Mouse (Mus musculus): ENCODE measurements around the gene Vipas39.
A peak's percentile ranks its signal among the peaks of the same experiment; 100 is the strongest.
"Not testable (repeated sequence)": the region's sequence is repeated elsewhere in the genome, so short reads cannot be mapped to it uniquely, and the experiment has no call there.

The Vipas39 gene

GRCm38 (mm10) chr12:87266827-87267603, 959 bp upstream of the Vipas39 start:
- peak; percentile 24 to 43 for DNase-seq (ENCODE audit: low spot score in 2 of 2)

DNA sequence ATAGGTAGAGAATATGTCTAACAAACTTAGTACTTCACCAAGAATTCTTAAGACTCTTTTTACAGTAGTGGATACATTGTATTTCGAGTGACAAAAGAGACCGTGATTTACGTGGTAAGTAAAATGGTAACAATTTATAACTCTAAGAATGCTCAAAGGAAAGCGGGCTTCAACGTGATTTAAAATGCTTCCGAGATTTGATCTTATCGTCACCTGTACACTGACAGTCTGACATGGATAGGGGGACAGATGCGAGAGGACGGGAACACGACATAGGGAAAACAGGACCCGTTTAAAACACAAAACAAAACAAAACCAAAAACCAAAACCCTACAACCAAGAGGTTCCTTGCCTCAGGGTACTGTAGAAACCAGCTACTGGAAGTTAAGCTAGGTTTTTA, 612 bp downstream of the Vipas39 start:
- DNase-seq (ENCODE audit: low spot score in 2 of 2), result no peak

DNA sequence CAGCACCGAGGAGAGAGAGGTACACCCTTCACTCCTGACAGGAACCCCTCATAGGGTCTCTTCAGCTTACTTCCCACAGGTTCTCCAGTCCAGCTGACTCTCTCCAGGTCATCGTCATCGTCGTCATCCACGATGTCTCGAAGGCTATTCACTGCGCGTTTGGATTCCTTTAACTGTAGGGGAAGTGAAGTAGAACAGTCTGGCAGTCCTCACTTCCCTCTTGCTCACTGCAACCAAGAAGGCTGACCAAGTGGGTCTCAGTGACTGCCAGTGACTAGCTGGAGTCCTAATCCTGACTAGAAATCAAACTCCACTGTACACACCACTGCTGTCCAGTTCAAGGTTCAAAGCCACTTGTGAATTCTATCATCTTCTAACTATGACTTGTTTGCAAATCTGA, 5.5 kb downstream of the Vipas39 start:
- no peak for DNase-seq (ENCODE audit: low spot score in 2 of 2)

GRCm38 (mm10) chr12:87256629-87257028, 9.4 kb downstream of the Vipas39 start:
- DNase-seq (ENCODE audit: low spot score in 2 of 2), result no peak

DNA sequence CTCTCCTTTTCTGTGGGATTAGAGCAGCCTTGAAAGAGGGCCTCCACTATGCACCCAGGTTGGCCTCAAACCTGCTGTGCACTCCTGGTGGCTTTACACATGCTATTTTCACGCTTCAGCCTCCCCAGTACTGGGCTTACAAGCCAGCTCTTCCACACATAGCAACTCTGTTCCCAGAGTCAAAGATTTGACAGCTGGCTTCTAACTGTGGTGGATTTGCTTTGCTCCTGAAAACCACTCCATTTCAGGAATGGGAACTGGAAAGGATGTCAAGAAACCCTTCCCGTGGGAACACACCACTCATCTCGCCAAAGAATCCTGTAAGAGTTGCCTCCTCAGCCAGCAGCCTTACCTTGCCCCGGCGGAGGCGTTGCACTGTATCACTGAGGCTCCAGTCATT, 12.2 kb downstream of the Vipas39 start:
- no peak for DNase-seq (ENCODE audit: low spot score in 2 of 2)

DNA sequence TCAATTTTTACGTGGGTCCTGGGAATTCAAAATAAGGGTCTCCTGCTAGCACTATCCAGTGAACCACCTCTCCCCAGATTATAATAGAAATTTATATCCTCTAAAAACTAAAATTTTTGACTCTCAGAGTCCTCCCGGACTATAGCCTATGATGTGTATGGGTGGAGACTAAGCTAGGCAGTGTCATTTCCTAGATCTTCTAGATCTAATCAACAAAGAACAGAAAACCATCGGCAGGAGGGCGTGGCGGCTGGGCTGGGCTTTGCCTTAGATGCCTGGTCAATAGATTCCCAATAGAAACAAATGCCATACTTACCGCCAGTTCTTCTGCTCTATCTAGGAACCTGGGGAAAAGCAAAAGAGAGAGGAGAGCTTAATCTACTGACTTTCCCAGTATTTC, 15.9 kb downstream of the Vipas39 start:
- no peak for DNase-seq (ENCODE audit: low spot score in 2 of 2)

- DNase-seq (ENCODE audit: low spot score in 2 of 2), result no peak
These were observed 27.4 kb downstream of the Vipas39 start, which contains the start of gene Noxred1 for GRCm38 (mm10) chr12:87238632-87239031. TSS of gene Noxred1 (minus strand) at chr12:87238732.

DNA sequence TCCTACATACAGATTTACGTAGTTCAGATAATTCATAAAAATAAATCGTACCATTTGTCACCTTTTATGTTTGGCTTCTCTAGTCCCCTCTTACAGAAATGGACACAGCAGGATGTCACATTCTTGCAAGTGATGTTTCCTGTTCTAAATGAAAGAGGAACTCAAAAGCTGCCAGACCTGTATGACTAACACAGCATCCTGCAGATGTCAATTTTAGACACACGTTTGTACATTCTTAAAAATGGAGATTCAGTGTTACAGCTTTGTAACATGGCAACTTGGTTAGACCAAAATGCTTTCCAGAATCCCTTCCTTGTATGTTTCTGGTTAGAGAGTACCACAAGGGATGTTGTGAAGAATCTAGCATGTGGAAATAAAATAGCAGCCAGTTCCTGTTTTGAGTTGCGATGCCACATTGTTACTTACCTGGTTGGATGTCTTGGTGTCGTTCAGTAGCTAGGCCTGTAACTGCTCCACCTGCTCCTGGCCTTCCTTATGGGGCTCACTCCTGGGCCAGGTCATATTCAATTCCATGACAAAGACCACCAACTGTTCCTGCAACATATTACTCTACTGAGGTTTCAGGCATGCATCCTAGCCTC, 29.1 kb downstream of the Vipas39 start:
- no peak for DNase-seq (ENCODE audit: low spot score in 2 of 2)

GRCm38 (mm10) chr12:87230379-87230895, 35.6 kb downstream of the Vipas39 start:
- no peak for DNase-seq (ENCODE audit: low spot score in 2 of 2)

DNA sequence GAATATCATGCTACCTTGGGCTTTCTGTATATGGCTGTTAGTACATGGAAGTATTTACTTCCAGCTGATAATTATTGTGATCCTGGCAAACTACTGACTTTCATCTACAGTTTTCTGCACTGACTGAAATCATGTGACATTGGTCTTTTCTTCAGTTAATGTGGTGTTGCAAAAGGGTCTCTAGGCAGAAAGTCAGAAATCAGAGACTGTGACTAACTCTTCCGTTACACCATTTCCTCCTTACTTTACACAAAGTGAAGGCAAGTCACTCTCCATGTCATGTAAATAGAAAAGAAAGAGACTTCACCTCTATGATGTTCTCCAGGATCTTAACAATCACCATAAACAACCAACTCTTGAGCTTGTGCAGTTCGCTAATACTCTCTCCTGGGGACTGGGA, 36.4 kb downstream of the Vipas39 start:
- DNase-seq (ENCODE audit: low spot score in 2 of 2), result no peak

- no peak for DNase-seq (ENCODE audit: low spot score in 2 of 2)
These were observed 39.3 kb downstream of the Vipas39 start for GRCm38 (mm10) chr12:87226801-87227200.

GRCm38 (mm10) chr12:87224950-87225349, 41.1 kb downstream of the Vipas39 start:
- DNase-seq (ENCODE audit: low spot score in 2 of 2), result no peak

- DNase-seq (ENCODE audit: low spot score in 2 of 2), result no peak
These were observed 46.7 kb downstream of the Vipas39 start for GRCm38 (mm10) chr12:87219362-87219761.

GRCm38 (mm10) chr12:87217596-87217995, 48.5 kb downstream of the Vipas39 start:
- DNase-seq (ENCODE audit: low spot score in 2 of 2), result no peak

- DNase-seq (ENCODE audit: low spot score in 2 of 2), result no peak
These were observed 50.0 kb downstream of the Vipas39 start for GRCm38 (mm10) chr12:87216053-87216452.

- no peak for DNase-seq (ENCODE audit: low spot score in 2 of 2)
These were observed 53.0 kb downstream of the Vipas39 start for GRCm38 (mm10) chr12:87212844-87213606.

DNA sequence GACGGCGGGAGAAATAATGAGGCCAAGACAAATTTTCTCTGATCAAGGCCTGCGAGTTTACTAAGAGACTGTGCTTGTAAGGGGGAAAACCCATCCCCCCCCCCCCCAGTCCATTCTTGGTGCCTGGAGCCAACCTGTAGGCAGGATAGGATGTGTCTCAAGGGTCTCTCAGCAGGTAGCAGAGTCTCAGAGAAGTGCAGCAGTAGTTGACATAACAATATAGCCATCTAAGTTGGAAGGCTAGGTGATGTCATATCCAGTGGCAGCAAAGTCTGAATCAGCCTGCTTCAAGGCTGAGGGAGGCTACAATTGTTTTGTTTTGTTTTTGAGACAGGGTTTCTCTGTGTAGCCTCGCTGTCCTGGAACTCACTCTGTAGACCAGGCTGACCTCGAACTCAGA, 60.3 kb downstream of the Vipas39 start:
- not testable (repeated sequence) for DNase-seq (ENCODE audit: low spot score in 2 of 2)

DNA sequence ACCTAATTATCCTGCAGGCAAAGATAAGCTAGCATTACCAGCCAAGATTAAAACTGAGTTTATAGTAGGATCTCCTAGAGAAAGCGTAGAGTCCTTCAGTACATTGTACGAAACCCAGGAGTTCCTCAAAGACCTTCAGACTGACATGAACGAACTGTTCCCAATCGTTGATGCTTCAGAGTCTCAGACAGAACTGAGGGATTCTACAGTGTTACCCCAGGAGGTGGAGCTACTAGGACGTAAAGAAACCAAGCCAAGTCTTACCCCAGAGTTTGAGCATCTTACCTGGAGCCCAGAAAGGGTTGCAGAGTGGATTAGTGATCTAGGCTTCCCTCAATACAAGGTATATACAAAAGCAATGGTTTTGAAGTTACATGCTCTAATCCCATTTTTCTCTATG, 64.4 kb downstream of the Vipas39 start:
- no peak for DNase-seq (ENCODE audit: low spot score in 2 of 2)

DNA sequence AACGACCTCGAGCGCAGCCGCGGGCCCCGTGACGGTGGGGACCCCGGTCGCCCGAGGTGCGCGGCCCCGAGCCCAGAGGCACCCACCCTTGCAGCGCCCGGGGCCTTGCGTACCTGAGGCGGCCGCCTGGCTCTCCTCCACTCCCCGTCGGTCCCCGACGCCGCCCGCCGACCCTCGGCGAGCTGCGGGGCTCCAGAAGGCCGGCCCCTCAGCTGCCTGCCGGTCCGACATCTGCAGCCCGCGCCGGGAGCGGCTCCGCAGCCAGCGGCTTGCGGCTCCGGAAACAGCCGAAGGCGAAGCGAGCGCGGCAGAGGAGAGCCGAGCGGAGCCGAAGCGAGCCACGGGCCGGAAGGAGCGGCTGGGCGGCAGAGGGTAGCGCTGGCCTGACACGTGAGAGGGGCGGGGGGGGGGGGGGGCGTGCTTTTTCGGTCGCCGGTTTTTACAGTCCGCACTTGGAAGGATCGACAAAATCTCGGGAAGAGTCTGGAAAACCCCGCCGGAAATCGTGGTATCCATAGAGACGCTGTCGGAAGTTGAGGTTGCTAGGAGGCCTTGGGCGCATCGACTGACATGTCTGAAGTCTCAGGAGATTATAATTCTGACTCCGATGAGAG, 66.0 kb downstream of the Vipas39 start, which contains the start of gene Tmed8:
TSS of gene Tmed8 (minus strand) at position 482 of the 614 bp plus-strand sequence.
- peak; percentile 66 to 67 for DNase-seq (ENCODE audit: low spot score in 2 of 2)

DNA sequence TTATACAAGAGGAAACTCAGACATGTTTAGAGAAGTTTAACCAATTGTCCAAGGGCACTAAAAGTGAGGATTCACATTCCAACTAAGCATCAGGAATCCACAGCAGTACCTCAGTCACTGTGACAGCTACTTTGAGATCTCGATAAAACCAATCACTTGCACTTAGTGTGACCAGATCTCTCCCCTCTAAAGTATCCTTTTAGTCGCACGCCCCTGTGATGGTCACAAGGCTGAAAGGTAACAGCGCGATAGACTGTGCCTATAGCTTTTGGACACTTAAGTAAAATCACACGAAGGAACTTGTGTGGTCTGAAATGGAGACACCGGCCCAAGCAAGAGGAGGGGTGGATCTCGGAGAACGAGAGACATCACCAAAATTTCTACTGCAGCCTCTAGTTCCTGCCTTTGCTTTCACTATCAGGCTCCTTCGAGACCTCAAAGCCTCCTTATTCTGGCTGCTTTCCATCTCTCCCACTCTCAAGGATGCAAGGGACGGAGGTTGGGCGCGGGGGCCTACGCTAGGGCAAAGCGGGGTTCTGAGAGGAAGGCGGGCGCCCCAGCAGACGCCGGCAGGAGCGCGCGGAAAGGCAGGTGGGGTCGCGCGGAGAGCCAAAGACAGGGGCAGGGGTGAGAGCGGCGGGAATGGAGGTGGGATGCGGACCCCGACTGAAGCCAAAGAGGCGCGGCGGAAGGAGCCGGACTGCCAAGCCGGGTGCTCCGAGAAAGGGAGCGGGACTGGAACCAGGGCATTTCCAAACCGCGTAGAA, 66.7 kb downstream of the Vipas39 start, which contains the start of gene Samd15:
TSS of gene Samd15 (plus strand) at position 518 of the 767 bp plus-strand sequence.
- DNase-seq (ENCODE audit: low spot score in 2 of 2), result peak in 1 of 2 experiments; percentile 26

DNA sequence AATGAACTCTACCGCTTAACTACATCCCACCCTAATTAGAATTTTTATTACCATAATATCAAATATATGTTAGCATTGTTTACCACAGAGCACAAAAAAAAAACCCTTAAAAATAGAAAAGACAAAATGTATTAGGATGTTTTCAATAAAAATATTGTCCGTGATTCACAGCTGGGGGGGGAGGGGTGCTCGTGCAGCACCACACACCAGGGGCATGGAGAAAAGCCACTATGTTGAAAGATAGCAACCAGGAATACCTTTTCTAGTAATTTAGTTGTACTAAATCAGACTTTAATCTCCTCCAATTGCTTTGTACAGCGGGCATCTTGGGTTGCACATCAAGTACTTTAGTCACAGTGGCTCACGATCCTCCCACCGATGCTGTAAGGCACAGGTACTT, 67.3 kb downstream of the Vipas39 start:
- DNase-seq (ENCODE audit: low spot score in 2 of 2), result no peak
